Mouse (Mus musculus): ENCODE measurements at regions not wholly inside any gene's neighbourhood (a gene's known extent, or its start where the extent isn't known, plus 50 kb on each side); places are given as distances from the start of the nearest gene placed in this dataset.
A peak's percentile ranks its signal among the peaks of the same experiment; 100 is the strongest.

DNA sequence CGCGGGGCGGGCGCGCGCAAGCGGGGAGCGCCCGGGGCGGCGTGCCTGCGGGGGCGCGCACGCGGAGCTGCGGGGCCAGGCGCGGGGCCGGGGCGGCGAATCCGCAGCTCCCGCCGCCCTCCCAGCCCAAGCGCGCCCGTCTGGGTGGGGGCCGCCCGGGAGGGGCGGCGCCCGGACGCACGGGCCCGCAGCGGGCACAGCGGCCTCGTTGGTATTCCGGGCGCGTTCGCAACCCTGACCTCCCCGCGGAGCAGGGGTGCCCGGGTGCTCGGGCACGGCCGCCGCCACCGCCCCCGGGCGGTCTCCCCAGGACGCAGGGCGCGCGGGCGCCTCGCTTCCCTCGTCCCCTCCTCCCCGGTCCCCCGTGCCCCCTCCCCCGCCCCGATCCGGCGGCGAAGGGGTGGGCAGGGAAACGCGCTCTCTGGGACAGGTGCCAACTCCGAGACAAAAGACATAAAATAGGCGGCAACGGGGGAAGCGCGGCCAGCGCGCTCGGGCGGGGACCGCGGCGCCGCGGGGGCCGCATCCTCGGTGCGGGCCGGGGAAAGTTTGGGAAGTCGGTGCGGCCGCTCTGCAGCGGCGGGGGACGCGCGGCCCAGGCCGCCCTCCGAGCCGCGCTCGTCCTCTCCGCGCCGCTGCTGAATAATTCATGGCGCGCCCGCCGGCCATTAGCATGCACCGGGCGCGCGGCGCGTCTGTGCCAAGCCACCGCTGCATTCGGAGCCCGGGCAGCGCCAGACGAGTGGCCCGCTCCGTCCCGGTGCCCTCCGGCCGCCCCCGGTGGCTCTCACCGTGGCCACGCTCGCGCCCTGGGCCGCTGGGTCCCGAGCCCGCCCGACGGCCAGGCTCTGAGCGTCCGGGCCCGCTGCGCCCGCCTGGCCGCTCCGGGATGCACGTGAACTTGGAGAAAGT lies 63.7 kb upstream of the Ppara start:
- TF ChIP-seq CTCF (IDR thresholded peaks at IDR 0.05; ENCODE audit: insufficient read depth, low read length) (no peak), POLR2A (IDR thresholded peaks at IDR 0.05; ENCODE audit: borderline replicate concordance, extremely low read depth, low read depth, low read length) (peak; percentile 73)
